Mouse (Mus musculus): ENCODE results near the gene Flywch2. TPM values are rescaled to one million over a fixed set of nuclear protein-coding genes. Genes with fewer than 3 reads are reported as not detected.

The Flywch2 gene
- polyA plus RNA-seq (2012) = 0.06 TPM in 1 of 2 replicates, not detected in the other

GRCm38 (mm10) chr17:23785561-23786471, at the start of gene Flywch2:
TSS of gene Flywch2 (minus strand) at chr17:23786081.
- TF ChIP-seq GATA1 (IDR thresholded peaks at IDR 0.05; ENCODE audit: low read length) = no peak
- no peak for TF ChIP-seq TAL1 (IDR thresholded peaks at IDR 0.05; ENCODE audit: low read length)
- H3K4me1 ChIP-seq (ENCODE audit: control insufficient read depth) = peaks cover 29% of the 10 kb centered on the region
- no peaks in the 10 kb centered on the region for H3K36me3 ChIP-seq (ENCODE audit: control insufficient read depth)
- no peaks in the 10 kb centered on the region for H3K9me3 ChIP-seq (ENCODE audit: control insufficient read depth, low read length)
- peak within 1 kb of the TSS; percentile 60 for H3K4me3 ChIP-seq (replicated peaks)
- peaks cover 31% of the 10 kb centered on the region for H3K27me3 ChIP-seq (ENCODE audit: control insufficient read depth)

GRCm38 (mm10) chr17:23831201-23831600, 45.3 kb upstream of the Flywch2 start:
- Histone ChIP-seq H3K36me3 (ENCODE audit: control insufficient read depth) (peaks cover 14% of the 10 kb centered on the region), H3K27me3 (ENCODE audit: control insufficient read depth) (peaks cover 49% of the 10 kb centered on the region)
- TF ChIP-seq GATA1 (IDR thresholded peaks at IDR 0.05; ENCODE audit: low read length) = no peak
- no peak for TF ChIP-seq TAL1 (IDR thresholded peaks at IDR 0.05; ENCODE audit: low read length)

DNA sequence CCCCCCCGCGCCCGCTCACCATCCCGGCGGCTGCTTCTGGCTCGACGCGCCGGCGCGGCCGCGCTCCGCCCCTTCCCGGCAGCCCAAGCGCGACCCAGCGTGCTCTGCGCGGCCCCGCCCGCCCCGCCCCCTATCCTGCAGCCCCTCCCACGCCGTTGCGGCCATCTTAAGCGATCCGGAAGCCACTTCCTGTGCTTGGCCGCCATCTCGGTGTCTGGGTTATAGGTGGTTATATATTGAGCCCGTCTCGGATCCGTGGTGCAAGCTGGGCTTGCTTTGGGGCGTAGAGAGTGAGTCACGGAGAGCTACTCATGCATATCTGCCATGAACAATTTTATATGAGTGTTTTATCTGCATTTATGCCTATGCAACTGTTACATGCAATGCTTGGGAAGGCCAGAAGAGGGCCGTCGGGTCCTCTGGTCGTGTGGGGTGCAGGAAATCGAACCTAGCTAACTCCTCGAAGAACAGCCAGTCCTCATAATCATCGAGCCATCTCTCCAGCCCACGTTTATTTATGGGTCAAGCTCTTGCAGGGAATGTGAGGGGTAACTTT, 43.3 kb upstream of the Flywch2 start, which contains the start of gene Elob:
Gene Elob (minus strand): TSS at position 73 of the 556 bp plus-strand sequence.
- Histone ChIP-seq H3K9me3 (ENCODE audit: control insufficient read depth, low read length) (peaks cover 10% of the 10 kb centered on the region), H3K4me1 (ENCODE audit: control insufficient read depth) (peaks cover 22% of the 10 kb centered on the region), H3K4me3 (replicated peaks) (peak within 1 kb of the TSS; percentile 86), H3K36me3 (ENCODE audit: control insufficient read depth) (peaks cover 35% of the 10 kb centered on the region), H3K27me3 (ENCODE audit: control insufficient read depth) (peaks cover 35% of the 10 kb centered on the region)
- TF ChIP-seq TAL1 (IDR thresholded peaks at IDR 0.05; ENCODE audit: low read length) = no peak
- no peak for TF ChIP-seq GATA1 (IDR thresholded peaks at IDR 0.05; ENCODE audit: low read length)

More at GRCm38 (mm10) chr17:23831201-23831600, 45.3 kb upstream of the Flywch2 start:
- Histone ChIP-seq H3K4me3 (replicated peaks) (no peak overlapping the region), H3K9me3 (ENCODE audit: control insufficient read depth, low read length) (peaks cover 10% of the 10 kb centered on the region), H3K4me1 (ENCODE audit: control insufficient read depth) (peaks cover 22% of the 10 kb centered on the region)

DNA sequence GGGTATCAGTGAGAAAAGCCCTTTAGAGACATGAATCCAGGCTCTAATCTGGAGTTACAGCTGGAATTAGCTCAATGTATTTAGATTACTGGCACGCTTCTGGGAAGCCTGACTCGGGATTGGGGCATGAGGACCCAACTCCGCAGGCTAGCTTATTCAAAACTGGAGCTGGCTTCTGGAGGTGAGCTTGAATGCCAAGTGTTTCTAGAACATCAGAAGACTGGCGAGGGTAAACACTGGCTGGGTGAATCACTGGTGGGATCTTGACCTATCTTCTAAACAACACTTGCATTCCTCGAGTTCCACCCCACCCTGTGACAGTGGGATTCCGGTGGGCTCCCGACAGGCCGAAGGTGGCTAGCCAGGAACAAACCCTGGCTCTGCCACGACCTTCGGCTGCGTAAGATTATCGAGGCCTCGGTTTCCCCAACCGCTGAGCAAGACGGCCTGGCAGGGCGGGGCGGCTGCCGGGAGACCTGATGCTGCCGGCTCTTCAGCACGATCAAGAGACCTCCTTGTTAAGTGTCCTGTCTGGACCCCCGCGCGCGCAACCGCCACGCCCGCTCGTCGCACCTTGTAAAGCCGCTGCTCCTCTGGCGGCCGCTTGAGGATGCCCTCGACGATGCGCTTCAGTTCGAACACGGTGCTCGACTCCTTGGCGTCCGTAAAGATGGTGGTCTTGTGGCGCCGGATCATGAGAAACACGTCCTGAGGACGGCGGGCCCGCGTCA, 42.6 kb upstream of the Flywch2 start:
- H3K27me3 ChIP-seq (ENCODE audit: control insufficient read depth) = peaks cover 28% of the 10 kb centered on the region

DNA sequence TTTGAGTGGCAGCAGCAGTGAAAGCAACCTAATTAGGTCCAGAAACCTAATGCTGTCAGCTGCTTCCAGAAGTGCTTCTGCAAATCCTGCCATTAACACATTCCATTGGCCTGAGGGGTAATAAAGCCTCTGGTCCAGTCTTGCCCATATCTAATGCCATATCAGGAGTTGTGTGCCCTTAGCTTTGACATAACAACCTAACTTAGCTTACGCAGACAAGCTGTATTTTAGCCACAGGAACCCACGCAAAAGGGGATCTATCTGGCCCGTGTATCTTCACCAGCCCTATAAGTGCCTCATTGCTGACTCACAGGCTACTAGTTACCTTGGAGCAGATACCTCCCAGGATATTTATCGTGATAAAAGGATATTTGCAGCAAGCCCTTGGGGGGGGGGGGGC, 39.7 kb upstream of the Flywch2 start:
- peaks cover 24% of the 10 kb centered on the region for H3K4me1 ChIP-seq (ENCODE audit: control insufficient read depth)
- peaks cover 17% of the 10 kb centered on the region for H3K9me3 ChIP-seq (ENCODE audit: control insufficient read depth, low read length)
- peaks cover 5% of the 10 kb centered on the region for H3K27me3 ChIP-seq (ENCODE audit: control insufficient read depth)
- TF ChIP-seq GATA1 (IDR thresholded peaks at IDR 0.05; ENCODE audit: low read length) = no peak
- no peak for TF ChIP-seq TAL1 (IDR thresholded peaks at IDR 0.05; ENCODE audit: low read length)
- H3K36me3 ChIP-seq (ENCODE audit: control insufficient read depth) = peaks cover 70% of the 10 kb centered on the region
- no peak overlapping the region for H3K4me3 ChIP-seq (replicated peaks)

More for the DNA sequence above, 42.6 kb upstream of the Flywch2 start:
- H3K4me3 ChIP-seq (replicated peaks) = peak overlapping the region; percentile 86
- no peak for TF ChIP-seq GATA1 (IDR thresholded peaks at IDR 0.05; ENCODE audit: low read length)
- no peak for TF ChIP-seq TAL1 (IDR thresholded peaks at IDR 0.05; ENCODE audit: low read length)
- H3K36me3 ChIP-seq (ENCODE audit: control insufficient read depth) = peaks cover 42% of the 10 kb centered on the region
- peaks cover 23% of the 10 kb centered on the region for H3K4me1 ChIP-seq (ENCODE audit: control insufficient read depth)
- H3K9me3 ChIP-seq (ENCODE audit: control insufficient read depth, low read length) = peaks cover 10% of the 10 kb centered on the region

GRCm38 (mm10) chr17:23823614-23824013, 37.7 kb upstream of the Flywch2 start:
- peaks cover 27% of the 10 kb centered on the region for H3K9me3 ChIP-seq (ENCODE audit: control insufficient read depth, low read length)
- H3K4me3 ChIP-seq (replicated peaks) = no peak overlapping the region
- H3K4me1 ChIP-seq (ENCODE audit: control insufficient read depth) = peaks cover 18% of the 10 kb centered on the region
- no peak for TF ChIP-seq TAL1 (IDR thresholded peaks at IDR 0.05; ENCODE audit: low read length)
- TF ChIP-seq GATA1 (IDR thresholded peaks at IDR 0.05; ENCODE audit: low read length) = no peak
- H3K27me3 ChIP-seq (ENCODE audit: control insufficient read depth) = peaks cover 3% of the 10 kb centered on the region; the same call in 1 of the 2 replicates
- peaks cover 90% of the 10 kb centered on the region for H3K36me3 ChIP-seq (ENCODE audit: control insufficient read depth)

DNA sequence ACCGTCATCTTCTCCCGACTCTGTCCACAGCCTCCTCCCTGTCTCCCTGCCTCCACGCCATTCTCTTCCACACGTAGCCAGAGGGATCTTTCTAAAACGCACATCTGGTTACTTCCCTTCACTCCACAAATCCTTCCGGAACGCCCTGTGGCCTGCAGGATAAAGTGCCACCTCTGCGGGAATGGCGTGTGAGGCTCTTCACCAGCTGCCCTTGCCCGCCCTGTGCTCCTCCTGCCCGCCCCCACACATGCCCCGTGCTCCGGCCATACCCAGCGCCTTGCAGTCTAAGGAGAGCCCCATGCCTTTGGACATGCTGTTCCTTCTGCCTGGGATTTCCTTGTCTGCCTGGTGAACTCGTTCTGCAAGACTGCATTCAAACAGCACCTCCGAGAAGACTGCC, 37.1 kb upstream of the Flywch2 start:
- Histone ChIP-seq H3K36me3 (ENCODE audit: control insufficient read depth) (peaks cover 96% of the 10 kb centered on the region), H3K27me3 (ENCODE audit: control insufficient read depth) (peaks cover 4% of the 10 kb centered on the region; the same call in 1 of the 2 replicates), H3K9me3 (ENCODE audit: control insufficient read depth, low read length) (peaks cover 32% of the 10 kb centered on the region), H3K4me3 (replicated peaks) (no peak overlapping the region), H3K4me1 (ENCODE audit: control insufficient read depth) (peaks cover 12% of the 10 kb centered on the region)
- no peak for TF ChIP-seq TAL1 (IDR thresholded peaks at IDR 0.05; ENCODE audit: low read length)
- no peak for TF ChIP-seq GATA1 (IDR thresholded peaks at IDR 0.05; ENCODE audit: low read length)

DNA sequence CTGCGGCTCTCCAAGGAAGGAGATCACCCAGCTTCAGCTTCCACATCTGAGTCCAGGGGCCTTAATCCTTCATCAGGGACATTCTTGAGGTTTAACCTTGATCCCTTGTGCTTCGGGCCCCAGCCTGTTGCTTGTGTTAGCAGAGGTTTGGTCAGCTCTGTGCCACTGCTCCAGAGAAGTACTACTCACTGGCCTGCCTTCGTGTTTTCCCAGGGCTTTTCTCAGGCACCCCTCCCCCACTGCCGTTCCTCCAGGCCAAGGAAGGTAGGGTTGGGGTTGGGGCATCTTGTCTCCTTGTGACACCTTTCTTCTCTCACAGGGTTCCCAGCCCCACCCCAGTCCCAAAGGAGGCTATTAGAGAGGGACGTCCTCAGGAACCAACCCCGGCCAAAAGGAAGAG, 36.2 kb upstream of the Flywch2 start:
- Histone ChIP-seq H3K9me3 (ENCODE audit: control insufficient read depth, low read length) (peaks cover 42% of the 10 kb centered on the region), H3K4me1 (ENCODE audit: control insufficient read depth) (peaks cover 4% of the 10 kb centered on the region), H3K4me3 (replicated peaks) (no peak overlapping the region), H3K36me3 (ENCODE audit: control insufficient read depth) (peaks cover 100% of the 10 kb centered on the region), H3K27me3 (ENCODE audit: control insufficient read depth) (peaks cover 4% of the 10 kb centered on the region; the same call in 1 of the 2 replicates)
- no peak for TF ChIP-seq GATA1 (IDR thresholded peaks at IDR 0.05; ENCODE audit: low read length)
